Mouse (Mus musculus) hindbrain, embryonic 15.5 days (tissue): ENCODE data around the gene Zfp422. TPM values are rescaled to one million over a fixed set of nuclear protein-coding genes. Genes with fewer than 3 reads are reported as not detected.
A peak's percentile ranks its signal among the peaks of the same experiment; 100 is the strongest.

ENCODE experiments used
- ATAC-seq: fragments of 200-750 bp; cut with Nextera tagmentation; 2 replicates; pipeline ENCODE4 v1.8.0; 2017; ENCODE audit warnings: low read depth, moderate number of reproducible peaks, moderate TSS enrichment; ENCODE audit not compliant: low FRiP score
- H3K27ac ChIP-seq: fragments of 300-500 bp; sonication (generic); replicated peaks from 2 replicates; pipeline ENCODE4 v1.5.1; 2015; ENCODE audit warnings: mild to moderate bottlenecking, inconsistent platforms
- H3K27me3 ChIP-seq: fragments of 300-500 bp; sonication (generic); 2 replicates; pipeline ENCODE4 v1.6.1; 2015; ENCODE audit warnings: control low read depth, inconsistent platforms
- H3K36me3 ChIP-seq: fragments of 300-500 bp; sonication (generic); 2 replicates; pipeline ENCODE4 v1.6.1; 2015; ENCODE audit warnings: control low read depth, inconsistent platforms
- H3K4me1 ChIP-seq: fragments of 300-500 bp; sonication (generic); replicated peaks from 2 replicates; pipeline ENCODE4 v1.6.1; 2015; ENCODE audit warnings: control low read depth, inconsistent platforms
- H3K4me2 ChIP-seq: fragments of 300-500 bp; sonication (generic); 2 replicates; pipeline ENCODE4 v1.6.1; 2015; ENCODE audit warnings: moderate library complexity, mild to moderate bottlenecking, inconsistent platforms
- H3K4me3 ChIP-seq: fragments of 300-500 bp; sonication (generic); 2 replicates; pipeline ENCODE4 v1.5.1; 2015; ENCODE audit warnings: mild to moderate bottlenecking, inconsistent platforms
- H3K9ac ChIP-seq: fragments of 300-500 bp; sonication (generic); 2 replicates; pipeline ENCODE4 v1.6.1; 2015; ENCODE audit warnings: inconsistent platforms
- H3K9me3 ChIP-seq: fragments of 300-500 bp; sonication (generic); 2 replicates; pipeline ENCODE4 v1.6.1; 2016; ENCODE audit warnings: control low read depth, inconsistent platforms
- WGBS: fragments of 180-500 bp; shearing (Covaris S2); methylation state at CpG from one replicate; pipeline ENCODE4 v1.1.7; 2015; 5-methylcytosine and 5-hydroxymethylcytosine counted together
- polyA plus RNA-seq: library from polyadenylated mRNA; unstranded; fragments of >200 nt; fragmentation: Nextera tagmentation; extraction: Ambion mirVana; gene quantifications from 2 replicates; pipeline ENCODE4 v1.2.1, GENCODE M21; 2015

The Zfp422 gene
- 131 and 135 TPM in 2 replicates for polyA plus RNA-seq

DNA sequence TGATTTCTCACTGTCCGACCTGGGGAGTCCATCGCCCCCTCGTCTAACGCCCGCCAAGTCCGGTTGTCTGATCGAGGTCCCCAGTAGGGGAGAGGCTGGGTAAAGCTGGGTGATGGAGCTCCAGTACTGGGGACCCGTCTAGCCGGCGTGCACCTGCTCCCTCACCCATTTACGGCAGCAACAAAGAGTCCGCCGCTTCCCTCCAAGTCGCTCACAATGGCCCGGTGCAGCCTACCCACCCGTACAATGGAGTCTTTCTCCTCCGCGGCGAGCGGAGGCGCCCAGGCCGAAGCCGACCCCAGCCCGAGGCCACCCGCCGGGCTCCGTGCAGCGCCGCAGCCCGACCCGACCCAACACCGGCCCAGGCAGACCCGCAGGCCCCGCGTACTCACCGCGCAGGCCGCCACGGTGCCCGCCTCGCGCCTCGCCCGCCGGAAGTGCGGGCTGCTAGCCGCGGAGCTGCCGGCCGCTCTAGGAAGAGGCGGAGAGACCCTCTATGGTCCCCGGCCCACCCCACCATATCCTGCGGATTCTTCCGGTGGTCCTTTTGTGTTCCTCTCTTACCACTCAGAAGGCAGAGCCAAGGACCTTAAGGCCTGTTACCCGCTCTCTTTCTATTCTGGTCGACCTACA lies at the start of gene Zfp422:
Zfp422 (minus strand) TSS at position 461 of the 633 bp plus-strand sequence.
- peaks cover 13% of the 10 kb centered on the region for H3K36me3 ChIP-seq
- peak within 1 kb of the TSS; percentile 97 for H3K9ac ChIP-seq
- peak within 1 kb of the TSS; percentile 68 for H3K4me3 ChIP-seq
- no peaks in the 10 kb centered on the region for H3K27me3 ChIP-seq
- peak within 1 kb of the TSS; percentile 70 for H3K4me2 ChIP-seq
- peak; percentile 97 for ATAC-seq
- peaks cover 22% of the 10 kb centered on the region for H3K4me1 ChIP-seq
- no peaks in the 10 kb centered on the region for H3K9me3 ChIP-seq
- WGBS, result under 1% methylated on average over 55 of the region's 56 CpGs
- H3K27ac ChIP-seq, result peak within 1 kb of the TSS; percentile 95

DNA sequence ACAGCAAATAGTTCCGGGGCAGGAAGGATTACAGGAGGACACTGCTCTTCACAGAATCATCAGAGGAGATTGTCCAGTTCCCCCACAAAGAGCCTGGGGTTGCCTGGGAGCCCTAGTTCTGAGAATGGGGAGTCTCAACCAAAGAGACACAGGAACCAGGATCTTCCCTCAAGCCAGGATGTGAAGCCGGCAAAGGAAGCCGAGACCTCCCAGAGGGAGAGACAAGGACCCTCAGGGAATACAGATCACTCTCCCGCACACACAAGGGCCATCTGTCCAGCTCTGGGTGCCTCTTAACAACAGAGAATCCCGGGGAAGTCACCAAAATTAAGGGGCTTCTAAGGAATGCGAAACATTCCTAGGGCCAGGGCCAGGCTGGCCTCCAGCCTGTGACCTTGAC lies 48.5 kb upstream of the Zfp422 start:
- H3K27me3 ChIP-seq, result no peaks in the 10 kb centered on the region
- H3K9me3 ChIP-seq, result no peaks in the 10 kb centered on the region
- H3K4me3 ChIP-seq, result no peak overlapping the region
- H3K36me3 ChIP-seq, result no peaks in the 10 kb centered on the region
- ATAC-seq, result no peak
- H3K9ac ChIP-seq, result no peak overlapping the region
- H3K27ac ChIP-seq, result no peak overlapping the region
- no peak overlapping the region for H3K4me2 ChIP-seq
- WGBS, result 60% methylated on average over 6 of the region's 6 CpGs
- H3K4me1 ChIP-seq, result peaks cover 18% of the 10 kb centered on the region

DNA sequence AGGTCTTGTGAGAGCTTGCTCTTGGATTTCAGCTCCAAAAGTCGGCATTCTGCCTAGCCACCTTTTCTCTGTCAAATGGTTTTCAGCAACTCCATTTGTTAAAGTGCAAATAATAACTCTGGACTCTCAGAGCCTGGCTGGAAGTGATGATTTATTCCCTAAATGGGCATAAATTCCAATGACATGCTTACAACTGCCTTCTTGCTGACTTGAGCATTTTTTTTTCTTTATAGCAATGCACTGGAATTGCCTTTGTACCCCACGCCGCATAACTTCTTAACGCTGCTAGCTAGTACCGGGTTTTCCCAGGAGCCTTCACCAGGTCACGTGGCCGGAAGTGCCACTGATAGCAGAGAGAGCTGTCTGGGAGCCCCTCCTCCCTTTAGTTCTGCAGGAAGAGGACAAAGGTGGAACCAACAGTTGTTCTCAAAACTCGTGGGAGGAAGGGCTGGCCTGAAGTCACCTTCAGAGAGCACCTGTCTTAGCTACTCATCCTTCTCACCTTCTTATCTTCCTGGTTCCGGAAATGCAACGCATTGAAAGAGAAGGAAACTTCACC lies 47.6 kb upstream of the Zfp422 start:
- Histone ChIP-seq H3K9me3 (no peaks in the 10 kb centered on the region), H3K9ac (no peak overlapping the region), H3K4me2 (no peak overlapping the region), H3K4me3 (no peak overlapping the region), H3K27ac (no peak overlapping the region), H3K4me1 (peaks cover 25% of the 10 kb centered on the region), H3K36me3 (no peaks in the 10 kb centered on the region), H3K27me3 (no peaks in the 10 kb centered on the region)
- 78% methylated on average over 10 of the region's 10 CpGs for WGBS
- no peak for ATAC-seq

DNA sequence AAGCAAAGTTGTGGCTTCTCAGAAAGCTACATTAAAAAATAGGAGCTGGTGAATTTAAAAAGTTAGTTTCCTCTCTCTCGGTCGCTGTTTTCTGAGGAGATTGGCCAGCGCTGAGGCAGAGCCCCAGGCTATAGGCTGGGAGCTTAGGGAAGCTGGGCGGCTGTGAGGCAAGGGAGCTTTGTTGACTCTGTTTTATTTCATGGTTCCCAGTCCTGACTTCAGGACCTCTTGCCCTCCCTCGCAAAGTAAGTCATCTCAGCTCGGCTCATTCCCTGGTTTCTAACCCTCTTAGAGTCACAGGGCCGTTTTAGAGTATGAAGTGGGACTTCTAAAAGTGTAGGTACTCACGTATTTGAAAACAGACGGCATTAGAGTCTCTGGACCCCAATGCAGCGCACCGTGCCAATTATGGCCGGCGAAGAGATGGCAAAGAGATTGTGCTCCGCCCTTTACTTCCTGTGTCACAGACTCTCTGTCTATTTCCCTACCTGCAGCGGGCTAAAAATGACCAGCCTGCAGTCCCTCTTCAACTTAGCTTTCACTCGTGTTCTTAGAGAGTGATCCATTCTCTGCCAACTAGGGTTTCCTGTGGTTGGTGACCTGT lies 45.6 kb upstream of the Zfp422 start:
- no peak for ATAC-seq
- H3K36me3 ChIP-seq, result no peaks in the 10 kb centered on the region
- H3K27me3 ChIP-seq, result no peaks in the 10 kb centered on the region
- WGBS, result 24% methylated on average over 16 of the region's 16 CpGs
- peak overlapping the region; percentile 74 for H3K27ac ChIP-seq
- peaks cover 44% of the 10 kb centered on the region for H3K4me1 ChIP-seq
- H3K9ac ChIP-seq, result peak overlapping the region; percentile 58
- peak overlapping the region; percentile 93 for H3K4me2 ChIP-seq
- no peaks in the 10 kb centered on the region for H3K9me3 ChIP-seq
- peak overlapping the region; percentile 55 for H3K4me3 ChIP-seq

DNA sequence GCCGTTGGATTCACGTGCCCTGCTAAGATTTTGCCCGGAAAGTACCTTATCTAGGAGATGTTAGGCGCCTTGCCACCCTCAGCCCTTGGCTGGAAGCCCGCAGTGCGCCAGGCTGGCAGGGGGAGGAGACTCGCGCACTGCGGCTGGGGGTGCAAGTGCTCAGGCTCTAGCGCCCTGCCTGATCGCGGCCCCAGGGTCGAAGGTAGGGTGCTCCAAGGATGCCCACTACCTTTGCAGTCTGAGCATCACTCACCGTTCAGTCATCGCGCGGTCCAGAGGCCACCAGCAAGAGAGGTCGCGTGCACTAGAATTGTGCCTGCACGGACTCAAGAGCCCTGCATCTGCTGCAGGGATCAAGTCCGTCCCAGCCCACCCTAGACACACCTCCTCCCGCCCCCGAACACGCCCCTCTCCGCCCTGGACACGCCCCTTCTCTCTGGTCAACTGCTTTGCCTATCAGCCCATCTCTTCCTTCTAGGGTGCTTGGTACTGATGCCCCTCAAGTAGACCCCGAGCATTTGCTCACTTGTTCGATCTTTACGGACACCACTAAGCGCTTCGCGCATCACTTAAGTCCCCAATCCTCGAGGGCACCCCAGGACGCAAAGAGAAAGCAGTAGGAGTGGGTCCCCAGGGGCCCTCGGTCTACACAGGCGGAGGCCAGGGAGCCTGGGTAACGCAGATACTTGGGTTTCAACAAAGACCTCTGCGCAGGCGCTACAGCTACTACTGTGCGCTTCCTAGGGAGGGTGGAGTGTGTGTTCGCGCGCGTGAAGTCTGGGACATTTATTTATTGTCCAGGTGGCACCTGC lies 44.9 kb upstream of the Zfp422 start, which contains the start of gene Rassf4:
Rassf4 (minus strand) TSS at position 482 of the 812 bp plus-strand sequence.
- Histone ChIP-seq H3K4me3 (peak within 1 kb of the TSS; percentile 55), H3K27ac (peak within 1 kb of the TSS; percentile 74), H3K36me3 (no peaks in the 10 kb centered on the region), H3K4me2 (peak within 1 kb of the TSS; percentile 93), H3K9me3 (no peaks in the 10 kb centered on the region), H3K4me1 (peaks cover 44% of the 10 kb centered on the region), H3K9ac (peak within 1 kb of the TSS; percentile 58), H3K27me3 (no peaks in the 10 kb centered on the region)
- under 1% methylated on average over 44 of the region's 44 CpGs for WGBS
- peak; percentile 91 for ATAC-seq

DNA sequence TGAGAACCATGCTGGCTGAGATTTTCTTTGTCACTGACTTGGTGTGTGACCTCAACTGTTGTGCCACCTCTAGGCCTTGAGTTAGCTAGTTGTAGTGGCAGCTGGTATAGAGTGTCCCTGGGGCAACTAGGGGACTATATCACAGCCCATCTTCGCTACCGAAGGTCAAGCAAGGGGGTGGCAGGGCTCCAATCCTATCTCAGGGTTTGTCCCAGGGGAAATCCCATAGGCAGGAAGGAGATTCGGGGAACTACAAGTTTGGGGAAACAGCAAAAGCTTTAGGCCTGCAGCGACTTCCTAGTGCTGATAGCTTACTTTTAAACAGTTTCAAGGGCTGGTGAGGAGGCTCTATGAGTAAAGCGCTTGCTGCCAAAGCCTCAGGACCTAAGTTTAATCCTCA lies 43.5 kb upstream of the Zfp422 start:
- H3K9ac ChIP-seq, result no peak overlapping the region
- peak overlapping the region; percentile 93 for H3K4me2 ChIP-seq
- WGBS, result 46% methylated on average over 5 of the region's 5 CpGs
- 0 out of 2 replicates have a peak overlapping the region, but pooled peaks have one; percentile 22 for H3K27ac ChIP-seq
- H3K4me3 ChIP-seq, result peak overlapping the region; percentile 55
- no peak for ATAC-seq
- H3K9me3 ChIP-seq, result no peaks in the 10 kb centered on the region
- no peaks in the 10 kb centered on the region for H3K27me3 ChIP-seq
- peaks cover 46% of the 10 kb centered on the region for H3K4me1 ChIP-seq
- no peaks in the 10 kb centered on the region for H3K36me3 ChIP-seq

DNA sequence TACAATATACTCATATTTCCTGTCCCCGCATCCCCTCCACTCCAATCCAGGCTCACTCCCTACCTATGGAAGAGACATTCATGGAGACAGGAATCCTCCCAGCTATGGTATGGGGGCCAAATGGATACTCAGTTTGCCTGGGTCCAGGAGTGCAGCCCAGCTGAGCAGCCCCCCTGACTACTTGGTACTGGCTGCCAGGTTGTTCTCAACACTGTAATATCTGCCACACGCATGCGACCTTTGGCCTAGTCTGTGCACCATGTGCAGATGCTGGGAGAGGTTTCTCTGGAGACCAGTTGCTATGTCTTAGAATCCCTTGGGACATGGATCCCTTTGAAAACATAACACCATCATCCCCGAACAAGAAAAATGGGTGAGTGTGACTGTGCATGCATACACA lies 43.0 kb upstream of the Zfp422 start:
- Histone ChIP-seq H3K4me3 (no peak overlapping the region), H3K27ac (no peak overlapping the region), H3K9ac (no peak overlapping the region), H3K9me3 (no peaks in the 10 kb centered on the region), H3K27me3 (no peaks in the 10 kb centered on the region), H3K4me1 (peaks cover 49% of the 10 kb centered on the region), H3K36me3 (no peaks in the 10 kb centered on the region), H3K4me2 (peak overlapping the region; percentile 93)
- 69% methylated on average over 4 of the region's 4 CpGs for WGBS
- no peak for ATAC-seq

DNA sequence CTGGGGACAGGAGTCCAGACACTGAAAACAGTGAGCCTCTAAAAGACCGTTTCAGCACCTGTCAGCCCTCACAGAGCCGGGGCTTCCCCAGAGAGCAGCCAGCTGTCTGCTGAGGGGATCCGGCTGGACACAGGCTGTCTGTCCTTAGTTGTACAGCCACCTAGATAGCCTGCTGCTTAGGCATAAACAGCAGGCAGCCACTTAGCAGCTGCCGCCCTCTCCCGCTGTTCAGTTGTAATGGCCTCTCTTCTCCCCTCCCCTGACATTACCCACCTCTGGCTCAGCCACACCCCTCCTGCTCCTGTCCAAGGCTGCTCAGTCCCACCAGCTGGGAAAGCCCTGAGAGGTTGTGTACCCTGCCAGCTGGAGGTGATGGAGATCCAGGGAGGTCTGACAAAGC lies 42.2 kb upstream of the Zfp422 start:
- peak overlapping the region; percentile 72 for H3K27ac ChIP-seq
- peak overlapping the region; percentile 93 for H3K4me2 ChIP-seq
- ATAC-seq, result peak; percentile 4; the same call in 1 of the 2 replicates
- H3K9ac ChIP-seq, result no peak overlapping the region
- no peaks in the 10 kb centered on the region for H3K27me3 ChIP-seq
- peak overlapping the region; percentile 12; the same call in 1 of the 2 replicates for H3K4me3 ChIP-seq
- H3K36me3 ChIP-seq, result no peaks in the 10 kb centered on the region
- H3K9me3 ChIP-seq, result no peaks in the 10 kb centered on the region
- H3K4me1 ChIP-seq, result peaks cover 54% of the 10 kb centered on the region
- 12% methylated on average over 5 of the region's 5 CpGs for WGBS

DNA sequence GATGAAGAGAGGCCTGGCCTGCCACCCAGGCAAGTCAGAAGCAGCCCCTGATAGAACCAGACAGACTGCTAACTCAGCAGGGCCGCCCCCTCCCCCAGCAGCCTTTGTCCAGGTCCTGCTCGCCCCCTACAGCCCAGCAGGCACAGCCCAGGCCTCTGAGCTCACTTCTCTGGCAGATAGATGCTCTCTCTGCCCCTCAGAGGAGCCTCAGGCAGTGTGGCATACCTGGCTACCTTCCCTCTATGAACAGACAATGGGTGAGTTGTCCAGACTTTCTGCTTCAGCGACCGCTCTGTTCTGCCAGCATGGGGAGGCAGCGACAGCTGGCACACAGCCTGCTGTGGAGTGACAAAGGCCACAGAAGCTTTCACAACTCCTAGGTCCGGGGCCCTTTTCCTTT lies 41.3 kb upstream of the Zfp422 start:
- Histone ChIP-seq H3K27me3 (no peaks in the 10 kb centered on the region), H3K9ac (no peak overlapping the region), H3K4me3 (no peak overlapping the region), H3K4me1 (peaks cover 54% of the 10 kb centered on the region), H3K27ac (peak overlapping the region; percentile 72), H3K9me3 (no peaks in the 10 kb centered on the region), H3K4me2 (peak overlapping the region; percentile 93), H3K36me3 (no peaks in the 10 kb centered on the region)
- WGBS, result 16% methylated on average over 6 of the region's 6 CpGs
- ATAC-seq, result peak; percentile 46

DNA sequence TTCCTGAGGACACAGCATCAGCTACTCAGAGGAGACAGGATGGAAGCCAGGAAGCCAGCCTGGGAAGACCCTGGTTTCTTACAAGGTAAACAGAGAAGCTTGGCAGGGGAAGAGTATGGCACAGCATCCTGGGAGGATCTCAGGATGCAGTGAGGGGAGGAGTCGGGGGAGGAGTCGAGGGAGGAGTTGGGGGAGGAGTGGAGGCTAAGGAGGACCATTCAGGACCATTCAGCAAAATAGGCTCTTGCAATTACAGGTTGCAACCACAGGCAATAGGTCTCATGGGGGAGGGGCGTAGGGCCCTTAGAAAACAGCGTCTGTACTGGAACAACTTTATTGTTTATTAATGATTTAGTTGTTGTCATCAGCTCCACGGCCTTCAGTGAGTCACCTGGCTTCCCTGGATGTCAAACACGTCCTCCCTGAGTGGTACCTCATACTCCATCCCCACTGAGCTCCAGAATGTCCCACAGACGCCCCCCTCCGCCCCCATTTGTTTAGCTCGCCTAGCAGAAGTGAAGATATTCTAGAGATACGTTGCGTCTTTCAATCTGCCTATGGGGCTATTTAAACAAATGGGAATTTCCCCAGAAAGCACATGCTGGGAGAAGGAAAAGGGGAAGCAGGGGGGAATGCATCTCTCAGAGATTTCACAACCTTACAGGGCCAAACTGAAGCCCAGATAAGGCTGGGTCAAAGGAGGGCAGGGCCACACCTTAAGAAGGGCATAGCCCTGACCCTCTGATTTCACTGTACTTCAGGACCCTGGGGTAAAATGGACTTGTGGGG lies 40.1 kb upstream of the Zfp422 start:
- ATAC-seq, result no peak
- Histone ChIP-seq H3K27me3 (no peaks in the 10 kb centered on the region), H3K9ac (no peak overlapping the region), H3K27ac (no peak overlapping the region), H3K36me3 (no peaks in the 10 kb centered on the region), H3K9me3 (no peaks in the 10 kb centered on the region), H3K4me3 (no peak overlapping the region), H3K4me1 (peaks cover 56% of the 10 kb centered on the region), H3K4me2 (no peak overlapping the region)
- WGBS, result 35% methylated on average over 11 of the region's 11 CpGs

DNA sequence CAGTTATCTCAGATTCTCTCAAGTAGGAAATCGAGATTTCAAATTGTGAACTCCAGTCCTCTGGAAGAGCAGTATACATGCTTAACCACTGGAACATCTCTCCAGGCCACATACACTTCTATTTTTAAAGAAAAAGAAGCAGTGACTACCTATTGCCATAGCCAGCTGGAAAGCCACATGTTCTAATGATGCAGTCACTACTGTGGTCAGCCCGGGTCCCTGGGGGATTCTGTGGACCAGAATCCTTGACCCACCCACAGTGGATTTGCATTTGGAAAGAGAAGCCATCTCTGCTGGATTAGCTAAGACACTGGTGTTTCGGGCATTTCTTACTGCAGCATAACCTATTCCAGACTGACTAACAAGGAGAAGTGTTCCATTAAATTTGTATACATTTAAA lies 38.6 kb upstream of the Zfp422 start:
- Histone ChIP-seq H3K4me3 (no peak overlapping the region), H3K9ac (no peak overlapping the region), H3K4me2 (no peak overlapping the region), H3K9me3 (no peaks in the 10 kb centered on the region), H3K27me3 (no peaks in the 10 kb centered on the region), H3K36me3 (no peaks in the 10 kb centered on the region), H3K4me1 (peaks cover 45% of the 10 kb centered on the region), H3K27ac (peak overlapping the region; percentile 43)
- 57% methylated on average over 3 of the region's 3 CpGs for WGBS
- ATAC-seq, result no peak
